Mouse (Mus musculus) cerebellum, adult 11 months (tissue): Measurements from ENCODE around the gene Jmjd7.

Experiments
- DNase-seq: peaks from one replicate; pipeline ENCODE4 v3.0.0; 2022

Gene Jmjd7

GRCm38 (mm10) chr2:120026984-120027949, at the start of gene Jmjd7, which contains the start of gene Gm28042:
Gene Jmjd7, plus strand, starts transcription at chr2:120027483.
Gene Gm28042, plus strand, starts transcription at chr2:120027493.
- DNase-seq: peak; percentile 84

- DNase-seq: no peak
Observed at GRCm38 (mm10) chr2:119980343-119980986, 46.8 kb upstream of the Jmjd7 start.

DNA sequence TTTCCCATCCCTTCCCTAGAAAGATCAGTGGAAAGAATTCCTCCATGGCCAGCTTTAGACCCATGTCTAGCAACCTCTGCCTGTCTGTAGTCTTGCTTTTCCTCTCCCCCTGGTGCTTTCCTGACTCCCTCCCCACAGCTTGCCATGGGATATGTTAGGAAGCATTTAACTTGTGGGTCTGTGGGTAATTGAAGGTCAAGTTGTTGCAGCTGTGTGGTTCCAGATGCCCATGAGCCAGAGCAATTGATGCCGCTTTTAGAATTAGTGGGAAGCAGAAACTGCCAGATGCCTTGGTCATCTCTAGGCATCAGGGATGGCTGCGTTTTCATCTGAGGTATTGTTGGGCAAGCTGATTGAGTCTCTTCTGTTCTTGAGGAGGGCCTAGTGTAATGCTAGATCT, 45.7 kb upstream of the Jmjd7 start:
- DNase-seq: no peak

GRCm38 (mm10) chr2:119985871-119986270, 41.4 kb upstream of the Jmjd7 start:
- DNase-seq: no peak

- no peak for DNase-seq
Observed at GRCm38 (mm10) chr2:119986369-119986768, 40.9 kb upstream of the Jmjd7 start.

DNA sequence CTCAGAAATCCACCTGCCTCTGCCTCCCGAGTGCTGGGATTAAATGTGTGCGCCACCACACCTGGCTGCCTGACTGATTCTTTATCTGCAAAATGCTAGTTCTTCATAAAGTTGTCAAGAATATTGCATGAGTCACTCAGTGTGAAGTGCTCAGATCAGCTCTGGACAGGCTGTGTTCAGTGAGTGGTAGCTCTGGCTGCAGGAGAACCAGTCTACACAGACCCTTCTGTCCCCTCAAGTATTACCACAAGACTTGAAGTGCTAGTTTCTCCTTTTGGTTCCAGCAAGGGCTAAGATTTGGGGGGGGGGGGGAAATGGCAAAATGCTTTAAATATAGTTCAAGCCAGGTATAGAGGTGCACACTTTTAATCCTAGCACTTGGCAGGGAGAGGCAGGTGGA, 39.8 kb upstream of the Jmjd7 start:
- no peak for DNase-seq

DNA sequence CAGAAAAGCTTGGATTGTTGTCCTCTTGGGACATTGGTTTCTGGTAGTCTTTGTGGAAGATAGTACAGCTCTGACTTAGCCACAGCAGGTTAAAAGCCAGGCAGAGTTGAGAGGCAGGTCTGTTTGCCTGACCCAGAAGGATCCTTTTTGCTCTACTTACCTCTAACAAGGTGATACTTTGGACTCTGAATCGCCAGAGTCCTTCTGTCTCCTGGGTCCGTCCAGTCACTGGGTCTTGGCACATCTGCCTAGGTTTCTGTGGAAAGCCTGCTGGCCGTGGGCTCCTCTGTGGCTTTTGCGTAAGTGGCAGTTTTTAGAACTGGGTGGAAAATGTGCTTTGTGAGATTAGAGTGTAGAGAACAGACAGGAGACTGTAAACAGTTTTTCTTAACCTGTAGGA, 38.3 kb upstream of the Jmjd7 start:
- no peak for DNase-seq

GRCm38 (mm10) chr2:119990881-119991280, 36.4 kb upstream of the Jmjd7 start:
- no peak for DNase-seq

DNA sequence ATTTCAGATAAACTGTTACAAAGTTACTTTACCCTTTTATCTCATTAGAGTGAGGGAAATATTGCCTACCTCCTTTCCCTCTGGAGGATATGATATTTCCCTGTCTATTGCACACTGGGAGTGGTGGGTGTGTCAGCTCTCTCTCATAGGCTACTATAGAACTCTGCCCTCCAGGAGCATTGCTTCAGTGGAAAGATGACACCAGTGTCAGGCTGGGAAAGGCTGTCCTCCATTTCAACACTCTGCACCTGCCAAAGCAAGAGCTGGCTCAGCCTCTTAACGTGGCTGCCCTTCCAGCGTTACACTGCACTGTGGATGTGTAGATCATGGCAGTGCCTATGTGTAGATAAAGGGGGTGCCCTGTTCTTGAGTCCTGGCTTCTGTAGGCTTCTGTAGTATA, 34.9 kb upstream of the Jmjd7 start:
- DNase-seq: no peak

DNA sequence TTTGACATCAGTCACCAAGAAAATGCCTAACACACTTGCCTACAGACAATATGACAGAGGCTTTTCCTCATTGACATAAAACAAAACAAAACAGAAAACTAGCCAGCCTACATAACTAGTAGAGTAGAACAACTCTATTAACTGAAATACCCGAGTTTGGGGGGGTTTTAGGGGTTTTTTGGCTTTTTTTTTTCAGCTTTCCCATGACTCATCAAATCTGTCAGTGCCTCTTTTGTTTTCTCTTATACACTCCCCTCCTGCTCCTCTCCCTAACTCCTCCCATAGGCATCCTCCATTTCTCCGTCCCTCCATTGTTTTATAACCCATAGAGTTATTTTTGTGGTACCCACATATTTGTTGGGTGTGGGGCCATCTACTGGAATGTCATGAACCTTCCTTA, 33.8 kb upstream of the Jmjd7 start:
- no peak for DNase-seq

- no peak for DNase-seq
Observed at GRCm38 (mm10) chr2:119994839-119995238, 32.4 kb upstream of the Jmjd7 start.

GRCm38 (mm10) chr2:119995391-119996281, 31.6 kb upstream of the Jmjd7 start:
- no peak for DNase-seq

DNA sequence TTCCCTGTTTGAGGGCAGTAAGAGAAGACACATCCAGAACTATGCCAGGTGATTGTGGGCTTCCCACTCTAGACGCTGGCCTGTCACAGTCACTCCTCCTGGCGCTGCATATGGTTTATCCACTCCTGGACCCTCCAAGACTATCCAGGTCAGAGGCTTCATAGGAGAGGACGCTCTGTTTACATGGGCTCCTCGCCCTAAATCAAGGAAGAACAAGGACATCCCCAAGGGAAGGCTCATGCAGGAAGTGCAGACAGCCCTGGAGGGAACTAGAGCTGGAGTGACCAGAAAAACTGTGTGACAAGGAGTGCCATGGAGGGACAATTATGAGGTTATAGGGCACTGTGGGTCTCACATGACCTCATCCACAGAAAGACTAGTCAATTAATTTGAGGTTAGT, 29.9 kb upstream of the Jmjd7 start:
- no peak for DNase-seq

DNA sequence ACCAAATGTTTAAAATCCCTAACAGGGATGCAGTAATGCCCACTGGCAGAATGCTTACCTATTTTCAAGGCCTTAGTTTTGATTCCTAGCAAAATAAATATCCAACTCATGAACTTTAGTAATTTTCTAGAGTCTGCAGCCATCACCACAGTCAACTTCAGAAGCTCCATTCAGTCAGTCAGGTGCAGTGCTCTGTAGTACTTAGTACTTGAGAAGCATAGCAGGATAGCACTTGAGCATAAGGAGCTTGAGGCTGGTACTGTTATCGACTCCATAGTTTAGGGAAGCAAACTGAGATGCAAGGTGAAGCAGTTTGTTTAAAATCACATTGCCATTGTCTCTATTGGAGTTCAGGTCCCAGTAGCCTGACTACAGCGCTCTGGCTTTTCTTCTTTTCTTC, 27.6 kb upstream of the Jmjd7 start:
- no peak for DNase-seq

- no peak for DNase-seq
Observed at GRCm38 (mm10) chr2:120000882-120001584, 26.2 kb upstream of the Jmjd7 start.

DNA sequence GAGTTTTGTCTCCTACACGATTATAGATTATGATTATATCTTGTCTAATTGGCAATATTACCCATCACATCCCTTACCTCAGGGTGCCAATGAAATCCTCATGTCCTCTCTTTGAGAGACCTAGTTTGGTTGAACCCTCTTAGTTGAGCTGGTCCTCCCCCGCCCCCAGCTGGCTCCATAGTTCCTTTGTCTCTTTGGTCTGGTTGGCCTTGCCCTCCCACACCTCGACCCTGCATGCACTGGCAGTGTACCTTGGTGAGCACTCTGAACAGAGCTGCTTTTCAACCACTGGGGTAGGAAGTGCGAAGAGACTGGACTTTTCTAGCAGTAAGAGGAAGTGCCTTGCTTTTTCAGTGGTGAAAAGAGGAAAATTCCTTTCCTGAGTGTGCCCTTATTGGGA, 25.3 kb upstream of the Jmjd7 start:
- no peak for DNase-seq

DNA sequence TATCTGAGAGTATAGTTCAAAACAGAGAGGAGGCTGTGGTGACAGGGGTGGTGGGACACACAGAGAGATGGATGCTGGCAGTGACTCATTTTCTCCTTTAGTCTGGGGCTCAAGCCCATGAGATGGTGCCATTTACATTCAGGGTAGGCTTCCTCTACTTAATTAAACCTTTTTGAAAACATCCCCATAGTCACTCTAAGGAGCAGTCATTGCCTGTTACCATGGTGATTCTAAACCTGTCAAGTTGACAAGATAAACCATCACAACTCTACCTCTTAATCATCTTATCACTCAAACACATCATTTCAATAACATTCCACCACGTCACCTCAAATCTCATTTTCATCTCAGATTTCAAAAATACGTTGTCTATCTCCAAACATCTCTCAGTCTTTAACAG, 23.3 kb upstream of the Jmjd7 start:
- no peak for DNase-seq

DNA sequence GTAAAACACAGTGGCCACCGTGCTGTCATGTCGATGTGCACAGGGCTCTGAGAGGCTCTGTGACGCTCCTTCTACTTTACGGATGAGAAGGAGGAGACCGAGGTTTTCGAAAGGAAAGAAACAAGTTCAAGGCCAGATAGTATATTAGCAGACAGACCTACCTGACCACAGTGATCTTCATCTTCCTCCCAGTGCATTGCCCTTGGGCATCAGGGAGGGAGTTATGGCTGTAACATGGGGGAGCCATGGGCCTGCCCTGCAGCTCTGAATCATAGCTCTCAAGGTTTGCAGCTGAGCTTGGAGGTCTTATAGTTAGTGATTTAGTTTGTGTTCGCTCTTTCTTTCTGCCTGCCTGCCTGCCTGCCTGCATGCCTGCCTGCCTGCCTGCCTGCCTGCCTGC, 20.6 kb upstream of the Jmjd7 start:
- no peak for DNase-seq

- DNase-seq: no peak
Observed at GRCm38 (mm10) chr2:120007680-120008210, 19.5 kb upstream of the Jmjd7 start.

DNA sequence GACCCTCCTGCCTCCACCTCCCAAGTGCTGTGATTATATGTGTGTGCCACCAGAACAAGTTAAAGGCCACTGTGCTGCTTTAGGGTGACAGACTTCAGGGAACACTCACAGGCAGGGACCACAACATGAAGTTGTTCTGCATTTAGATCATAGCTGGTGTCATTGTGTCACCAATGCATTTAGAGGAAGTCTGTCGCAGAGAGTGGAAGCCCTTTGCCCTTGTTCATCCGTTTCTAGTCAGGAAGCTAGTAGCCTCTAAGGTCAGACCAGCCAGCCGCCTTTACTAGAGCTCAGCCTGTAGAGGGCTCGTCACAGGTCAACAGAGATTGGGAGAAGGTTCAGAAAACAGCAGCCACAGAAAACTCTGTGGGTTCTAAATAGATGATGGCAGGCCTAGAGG, 18.6 kb upstream of the Jmjd7 start:
- DNase-seq: no peak

DNA sequence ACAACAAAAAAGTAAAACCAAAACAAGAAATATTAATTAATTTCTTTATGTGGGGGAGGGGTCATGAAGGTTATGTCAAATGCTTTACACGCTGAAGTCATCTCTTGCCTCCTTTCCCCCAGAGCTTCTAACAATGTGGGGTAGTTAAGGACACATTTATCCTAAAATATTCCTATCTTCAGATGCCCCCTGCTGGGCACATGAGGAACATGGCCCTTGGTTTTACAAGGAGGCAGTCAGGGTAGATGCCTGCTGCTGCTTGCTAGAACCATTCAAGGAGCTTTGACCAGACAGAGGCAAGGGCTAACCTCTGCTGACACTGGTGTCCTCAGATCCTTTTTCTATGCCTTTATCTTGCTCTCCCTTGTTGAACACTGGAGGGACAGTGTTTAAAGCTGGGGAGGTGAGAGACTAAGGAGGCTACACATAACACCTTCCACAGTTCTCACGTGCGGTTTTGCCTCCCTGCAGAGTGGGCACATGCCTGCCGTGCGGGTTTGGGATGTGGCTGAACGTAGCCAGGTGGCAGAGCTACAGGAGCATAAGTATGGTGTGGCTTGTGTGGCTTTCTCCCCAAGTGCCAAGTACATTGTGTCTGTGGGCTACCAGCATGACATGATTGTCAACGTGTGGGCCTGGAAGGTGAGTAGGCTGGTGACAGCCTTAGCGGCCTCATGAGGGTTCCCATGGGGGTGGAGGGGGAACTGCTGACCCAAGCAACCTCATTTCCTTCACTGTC, 15.7 kb upstream of the Jmjd7 start:
- peak; percentile 44 for DNase-seq

DNA sequence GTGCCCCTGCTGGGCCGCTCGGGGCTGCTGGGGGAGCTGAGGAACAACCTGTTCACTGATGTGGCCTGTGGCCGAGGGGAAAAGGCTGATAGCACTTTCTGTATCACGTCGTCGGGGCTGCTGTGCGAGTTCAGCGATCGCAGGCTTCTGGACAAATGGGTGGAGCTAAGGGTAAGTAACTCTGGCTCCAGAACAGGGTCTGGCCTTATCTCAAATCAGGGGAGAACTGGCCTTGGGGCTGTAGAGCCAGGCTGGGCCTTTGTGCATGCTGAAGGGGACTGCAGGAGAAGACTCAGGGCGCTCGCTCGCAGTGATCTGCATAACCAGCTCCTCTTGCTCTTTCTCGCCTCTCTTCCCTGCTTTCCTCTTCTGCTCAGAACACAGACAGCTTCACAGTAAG, 14.4 kb upstream of the Jmjd7 start:
- no peak for DNase-seq
